Mouse (Mus musculus) kidney, postnatal 36 days (tissue): ENCODE results near the gene Nid2.

Experiments used
- DNase-seq, 2 experiments: peaks; one replicate each; pipeline ENCODE4 v3.0.0; 2021 to 2022; ENCODE audit warnings: mixed read lengths in 2 of 2

The Nid2 gene

DNA sequence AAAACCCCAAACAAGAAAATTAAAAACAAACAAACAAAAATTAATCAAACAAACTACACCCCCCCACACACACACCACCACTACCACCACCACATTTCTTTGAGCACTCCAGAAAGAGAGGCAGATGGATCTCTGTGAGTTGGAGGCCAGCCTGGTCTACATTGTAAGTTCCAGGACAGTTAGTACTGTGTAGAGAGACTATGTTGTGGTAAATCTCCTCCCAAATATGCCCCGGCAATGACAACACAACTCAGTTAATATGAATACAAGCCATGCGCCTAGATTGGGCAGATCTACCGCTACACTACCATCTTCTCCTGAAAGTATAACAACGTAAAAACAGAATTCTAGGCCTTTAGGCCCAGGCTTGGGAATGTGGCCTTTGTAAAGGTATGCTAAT, 109.2 kb downstream of the Nid2 start:
- no peak for DNase-seq
